Mouse (Mus musculus): Measurements from ENCODE around the gene Atp5h. TPM values are rescaled to one million over a fixed set of nuclear protein-coding genes. Genes with fewer than 3 reads are reported as not detected.

The Atp5h gene
- polyA plus RNA-seq (2015; fragmentation: Nextera tagmentation; extraction: Ambion mirVana): 1,130 and 1,223 TPM in 2 replicates

DNA sequence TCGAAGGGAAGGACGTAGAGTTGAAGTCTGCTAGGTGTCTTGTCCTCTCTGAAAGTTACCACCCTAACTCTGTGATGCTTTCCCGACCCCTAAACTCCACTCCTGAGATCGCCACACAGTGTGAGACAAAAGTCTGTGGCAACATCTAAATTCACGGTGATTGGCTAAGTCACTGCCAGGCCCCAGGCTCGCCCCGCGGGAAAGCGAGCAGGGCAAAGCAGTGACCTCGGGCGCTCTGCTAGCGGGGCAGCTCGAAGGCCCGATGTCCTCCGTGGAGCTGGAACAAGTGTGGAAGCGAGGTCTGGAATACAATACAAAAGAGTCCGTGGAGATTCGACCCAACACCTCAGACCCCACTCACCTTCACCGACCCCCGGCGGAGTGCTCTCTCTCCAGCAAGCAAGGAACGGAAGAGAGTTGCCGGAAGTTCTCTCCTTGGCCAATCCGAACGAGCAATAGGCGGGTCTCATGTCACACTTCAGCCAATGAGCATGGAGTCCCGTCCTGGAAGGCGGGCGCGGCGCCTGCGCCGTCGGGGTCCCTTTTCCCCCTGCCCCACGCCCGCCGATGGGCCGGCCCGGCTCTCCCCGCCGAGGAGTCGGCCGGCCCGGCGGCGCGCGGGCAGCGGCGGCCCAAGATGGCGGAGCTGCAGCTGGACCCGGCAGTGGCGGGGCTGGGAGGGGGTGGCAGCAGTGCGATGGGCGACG is at the start of gene Atp5h, which contains the start of gene Kctd2:
TSS of gene Atp5h (minus strand) at position 432 of the 707 bp plus-strand sequence.
TSS of gene Kctd2 (plus strand) at position 598 of the 707 bp plus-strand sequence.

DNA sequence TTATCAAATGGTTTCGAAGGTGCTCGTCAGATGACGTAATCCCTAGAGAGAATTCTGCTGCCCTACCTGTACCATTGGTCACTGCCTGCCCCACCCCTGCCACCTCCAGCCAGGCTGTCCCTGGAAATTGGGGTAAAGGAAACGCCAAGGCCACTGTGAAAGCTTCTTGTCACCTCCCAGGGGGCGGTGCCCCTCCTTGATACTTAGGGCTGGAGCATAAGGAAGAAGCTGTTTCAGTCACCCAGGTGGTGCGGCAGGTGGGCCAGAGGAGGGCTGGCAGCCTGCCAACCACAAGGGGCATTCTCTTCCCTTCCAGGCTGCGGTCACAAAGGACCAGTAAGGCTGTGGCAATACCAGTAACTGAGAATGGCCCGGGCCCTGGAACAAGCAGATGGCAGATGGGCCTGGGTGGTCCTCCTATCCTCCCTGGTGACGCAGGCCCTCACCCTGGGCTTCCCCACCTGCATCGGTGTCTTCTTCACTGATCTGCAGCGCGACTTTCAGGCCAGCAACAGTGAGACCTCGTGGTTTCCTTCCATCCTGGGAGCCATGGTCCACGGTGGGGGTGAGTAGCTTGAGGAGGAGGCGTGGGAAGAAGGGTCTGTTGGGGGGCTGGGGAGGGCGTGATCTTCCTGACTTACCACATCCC is 42.6 kb upstream of the Atp5h start, which contains the start of gene Slc16a5:
TSS of gene Slc16a5 (plus strand) at position 232 of the 649 bp plus-strand sequence.

DNA sequence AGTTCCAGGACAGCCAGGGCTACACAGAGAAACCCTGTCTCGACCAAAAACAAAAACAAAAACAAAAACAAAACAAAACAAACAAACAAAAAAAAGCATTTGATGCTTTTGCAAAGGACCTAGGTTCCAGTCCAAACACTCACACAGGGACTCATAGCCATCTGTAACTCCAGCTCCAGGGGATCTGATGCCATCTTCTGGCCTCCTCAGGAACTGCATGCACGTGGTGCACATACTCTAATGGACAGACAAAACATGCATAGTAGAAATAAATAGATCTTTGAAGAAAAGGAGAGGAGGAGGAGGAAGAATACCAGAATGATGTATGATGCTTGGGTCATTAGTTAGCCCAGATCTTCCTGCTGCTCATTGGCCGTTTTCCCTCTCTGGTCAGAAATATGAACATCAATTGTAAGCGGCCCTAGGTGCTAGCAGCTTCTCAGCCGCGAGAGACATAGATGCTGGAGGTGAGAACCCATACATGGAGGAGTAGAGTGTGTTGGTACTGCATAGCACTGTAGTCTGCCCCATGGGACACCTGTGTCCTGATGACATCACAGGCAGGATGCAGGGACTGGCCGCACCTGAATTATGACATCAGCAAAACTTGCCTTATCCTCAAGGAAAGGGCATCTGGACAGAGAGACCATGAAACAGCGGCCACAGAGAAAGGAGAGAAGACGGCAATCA is 20.3 kb upstream of the Atp5h start, which contains the start of gene Trim80:
TSS of gene Trim80 (plus strand) at position 640 of the 690 bp plus-strand sequence.

DNA sequence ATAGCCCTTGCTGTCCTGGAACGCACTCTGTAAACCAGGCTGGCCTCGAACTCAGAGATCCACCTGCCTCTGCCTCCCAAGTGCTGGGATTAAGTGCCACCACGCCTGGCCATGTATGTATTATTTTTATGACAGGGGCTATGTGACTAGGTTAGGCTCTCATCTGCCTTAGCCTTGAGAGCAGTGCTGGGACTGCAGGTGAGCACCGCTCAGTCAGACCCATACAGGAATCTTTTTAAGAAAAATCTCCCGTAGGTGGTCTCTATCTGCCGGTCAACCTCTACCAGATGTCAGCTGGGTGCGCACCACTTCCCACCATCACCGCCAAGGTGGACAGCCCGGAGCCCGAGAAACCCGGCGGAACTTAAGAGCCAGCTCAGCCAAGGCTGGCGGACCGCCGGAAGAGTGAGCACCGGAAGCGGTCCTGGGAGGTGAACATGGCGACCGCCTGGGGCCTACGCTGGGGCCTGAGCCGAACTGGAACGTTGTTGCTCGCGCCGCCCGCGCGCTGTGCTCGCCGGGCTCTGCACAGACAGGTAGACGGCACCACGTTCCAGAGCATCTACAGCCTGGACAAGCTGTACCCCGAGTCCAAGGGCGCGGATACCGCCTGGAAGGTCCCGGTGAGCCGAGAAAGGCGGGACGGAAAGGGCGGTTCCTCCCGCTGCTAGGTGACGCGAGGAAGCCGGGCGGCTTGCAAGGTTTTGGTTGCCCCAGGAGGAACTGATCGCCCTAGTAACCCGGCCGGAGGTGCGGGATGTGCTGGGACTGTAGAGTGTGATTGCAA is 16.2 kb downstream of the Atp5h start, which contains the start of gene Mrpl58:
TSS of gene Mrpl58 (plus strand) at position 415 of the 787 bp plus-strand sequence.

DNA sequence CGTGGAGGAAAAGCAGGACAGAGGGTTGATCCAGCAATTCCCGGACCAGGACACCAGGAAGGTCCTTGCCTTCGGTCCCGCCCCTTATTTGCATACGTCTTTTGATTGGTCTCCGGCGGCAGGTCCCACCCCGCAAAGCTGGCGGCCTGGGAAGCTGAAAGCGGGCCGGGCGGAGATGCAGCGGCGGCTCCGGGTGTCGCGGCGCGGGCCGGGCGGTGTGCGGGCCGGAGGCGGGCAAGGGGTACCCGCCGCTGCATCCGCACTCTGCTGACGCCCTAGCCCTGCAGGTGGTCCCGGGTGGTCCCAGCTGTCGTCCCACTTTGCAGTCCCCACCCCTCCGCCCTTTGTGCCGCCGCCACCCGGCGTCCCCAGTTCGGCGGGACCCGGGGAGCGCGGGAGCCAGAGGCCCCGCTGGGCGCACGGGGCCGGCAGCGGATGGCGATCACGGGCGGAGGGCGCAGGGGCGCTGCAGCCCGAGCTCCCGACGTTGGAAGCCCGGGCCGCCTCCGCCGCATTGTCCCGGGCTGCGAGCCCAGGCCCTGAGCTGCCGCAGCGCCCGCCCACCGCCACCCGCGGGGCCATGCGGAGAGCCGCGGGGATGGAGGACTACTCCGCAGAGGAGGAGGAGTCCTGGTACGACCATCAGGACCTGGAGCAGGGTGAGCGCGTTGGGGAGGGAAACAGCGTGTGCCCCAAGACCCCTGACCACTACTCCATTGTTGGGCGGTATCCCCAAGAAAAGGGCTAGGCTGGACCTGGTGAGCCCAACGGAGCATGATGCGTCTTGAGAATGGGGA is 37.8 kb downstream of the Atp5h start, which contains the start of gene Cdr2l:
TSS of gene Cdr2l (plus strand) at position 174 of the 797 bp plus-strand sequence.

DNA sequence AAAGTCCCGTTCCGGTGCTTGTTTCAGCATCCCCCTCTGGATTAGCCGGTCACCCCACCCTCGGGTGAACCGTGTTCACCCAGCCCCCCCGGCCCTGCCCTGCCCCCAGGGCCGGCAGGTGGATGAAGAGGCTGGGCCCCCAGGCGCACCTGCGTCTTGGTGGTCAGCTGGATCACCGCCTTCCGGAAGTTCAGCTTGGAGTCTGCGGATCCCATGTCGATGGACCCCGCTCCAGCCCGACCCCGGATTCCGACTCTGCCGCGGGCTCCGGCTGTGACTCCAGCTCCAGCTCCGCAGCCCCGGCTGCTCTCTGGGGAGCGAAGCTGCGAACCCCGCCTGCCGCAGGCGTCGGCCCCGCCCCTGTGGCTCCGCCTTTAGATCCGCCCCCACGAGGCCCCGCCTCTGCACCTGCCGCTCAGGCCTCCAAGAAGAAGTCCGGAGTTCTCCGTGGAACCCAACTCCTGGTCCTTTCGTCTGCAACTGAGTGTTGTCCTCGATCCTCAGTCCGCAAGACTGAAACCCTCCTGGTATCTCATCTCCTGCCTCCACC is 52.3 kb downstream of the Atp5h start, which contains the start of gene Hid1:
TSS of gene Hid1 (minus strand) at position 362 of the 550 bp plus-strand sequence.

Small RNAs within 50 kb of the gene (microRNA-seq; reads per million reads assigned to microRNA genes)
- gene Mir3968: not detected

Other genes starting within 250 kb of the Atp5h start
- gene Tmem104, start 232.5 kb downstream of the Atp5h start, polyA plus RNA-seq (2015; fragmentation: Nextera tagmentation; extraction: Ambion mirVana): 12.9 and 13.5 TPM in 2 replicates
- 19.9 and 21.8 TPM in 2 replicates for gene Nat9, start 232.1 kb downstream of the Atp5h start, polyA plus RNA-seq (2015; fragmentation: Nextera tagmentation; extraction: Ambion mirVana)
- gene Grin2c, start 152.7 kb downstream of the Atp5h start, polyA plus RNA-seq (2015; fragmentation: Nextera tagmentation; extraction: Ambion mirVana): 0.57 and 0.72 TPM in 2 replicates
- 16.9 and 19.4 TPM in 2 replicates for gene Fdxr, start 142.9 kb downstream of the Atp5h start, polyA plus RNA-seq (2015; fragmentation: Nextera tagmentation; extraction: Ambion mirVana)
- 1.9 and 2.4 TPM in 2 replicates for gene Fads6, start 122.3 kb downstream of the Atp5h start, polyA plus RNA-seq (2015; fragmentation: Nextera tagmentation; extraction: Ambion mirVana)
- gene Otop2, start 112.8 kb downstream of the Atp5h start, polyA plus RNA-seq (2015; fragmentation: Nextera tagmentation; extraction: Ambion mirVana): 0.65 and 0.90 TPM in 2 replicates
- 0.09 and 0.21 TPM in 2 replicates for gene Ush1g, start 97.9 kb downstream of the Atp5h start, polyA plus RNA-seq (2015; fragmentation: Nextera tagmentation; extraction: Ambion mirVana)
- 3.0 TPM in 2 replicates for gene Otop3, start 85.2 kb downstream of the Atp5h start, polyA plus RNA-seq (2015; fragmentation: Nextera tagmentation; extraction: Ambion mirVana)
- 60.9 and 66.1 TPM in 2 replicates for gene Hid1, start 52.2 kb downstream of the Atp5h start, polyA plus RNA-seq (2015; fragmentation: Nextera tagmentation; extraction: Ambion mirVana)
- 20.6 and 24.5 TPM in 2 replicates for gene Cdr2l, start 38.0 kb downstream of the Atp5h start, polyA plus RNA-seq (2015; fragmentation: Nextera tagmentation; extraction: Ambion mirVana)
- 190 and 194 TPM in 2 replicates for gene Mrpl58, start 16.2 kb downstream of the Atp5h start, polyA plus RNA-seq (2015; fragmentation: Nextera tagmentation; extraction: Ambion mirVana)
- gene Kctd2, start 166 bp upstream of the Atp5h start, polyA plus RNA-seq (2015; fragmentation: Nextera tagmentation; extraction: Ambion mirVana): 28.8 and 29.5 TPM in 2 replicates
- gene Trim80, start 20.6 kb upstream of the Atp5h start, polyA plus RNA-seq (2015; fragmentation: Nextera tagmentation; extraction: Ambion mirVana): 0.23 and 0.27 TPM in 2 replicates
- gene Slc16a5, start 42.5 kb upstream of the Atp5h start, polyA plus RNA-seq (2015; fragmentation: Nextera tagmentation; extraction: Ambion mirVana): 0.27 and 0.37 TPM in 2 replicates
- gene Armc7, start 55.7 kb upstream of the Atp5h start, polyA plus RNA-seq (2015; fragmentation: Nextera tagmentation; extraction: Ambion mirVana): 13.8 and 16.8 TPM in 2 replicates
- gene Nt5c, start 71.9 kb upstream of the Atp5h start, polyA plus RNA-seq (2015; fragmentation: Nextera tagmentation; extraction: Ambion mirVana): 147 and 152 TPM in 2 replicates
- gene Jpt1, start 94.4 kb upstream of the Atp5h start, polyA plus RNA-seq (2015; fragmentation: Nextera tagmentation; extraction: Ambion mirVana): 695 and 744 TPM in 2 replicates
- 816 and 833 TPM in 2 replicates for gene Sumo2, start 116.3 kb upstream of the Atp5h start, polyA plus RNA-seq (2015; fragmentation: Nextera tagmentation; extraction: Ambion mirVana)
- gene Nup85, start 144.5 kb upstream of the Atp5h start, polyA plus RNA-seq (2015; fragmentation: Nextera tagmentation; extraction: Ambion mirVana): 63.5 and 76.1 TPM in 2 replicates
- 80.0 and 80.6 TPM in 2 replicates for gene Mrps7, start 184.0 kb upstream of the Atp5h start, polyA plus RNA-seq (2015; fragmentation: Nextera tagmentation; extraction: Ambion mirVana)
- 22.2 and 26.4 TPM in 2 replicates for gene Gga3, start 184.1 kb upstream of the Atp5h start, polyA plus RNA-seq (2015; fragmentation: Nextera tagmentation; extraction: Ambion mirVana)
- 23.5 and 26.7 TPM in 2 replicates for gene Mif4gd, start 193.0 kb upstream of the Atp5h start, polyA plus RNA-seq (2015; fragmentation: Nextera tagmentation; extraction: Ambion mirVana)
- gene Slc25a19, start 208.3 kb upstream of the Atp5h start, polyA plus RNA-seq (2015; fragmentation: Nextera tagmentation; extraction: Ambion mirVana): 42.3 and 43.0 TPM in 2 replicates